Mouse (Mus musculus): Measurements from ENCODE around the gene Ppm1a. TPM values are rescaled to one million over a fixed set of nuclear protein-coding genes. Genes with fewer than 3 reads are reported as not detected.

The Ppm1a gene
- polyA plus RNA-seq, 1 experiment from 2014 or later, result 109 TPM

GRCm38 (mm10) chr12:72845946-72846345, 88.7 kb downstream of the Ppm1a start:
- no peaks in the 10 kb centered on the region for H3K4me1 ChIP-seq (replicated peaks; ENCODE audit: control insufficient read depth, insufficient read depth, low read length)
- 22% methylated on average over 10 of the region's 10 CpGs for WGBS
- H3K9me3 ChIP-seq (ENCODE audit: control insufficient read depth, low read length), result no peaks in the 10 kb centered on the region
- no peaks in the 10 kb centered on the region for H3K36me3 ChIP-seq (replicated peaks; ENCODE audit: control insufficient read depth, insufficient read depth)
- no peak overlapping the region for H3K9ac ChIP-seq
- DNase-seq (ENCODE audit: low spot score) (no peak), ATAC-seq (ENCODE audit: low FRiP score) (no peak)
- H3K27me3 ChIP-seq (ENCODE audit: control insufficient read depth, insufficient read depth, low read length), result peaks cover 62% of the 10 kb centered on the region
- no peak overlapping the region for H3K4me3 ChIP-seq (replicated peaks; ENCODE audit: low read length)
- no peak overlapping the region for H3K4me2 ChIP-seq (replicated peaks)
- no peak overlapping the region for H3K27ac ChIP-seq

GRCm38 (mm10) chr12:72847725-72848124, 90.5 kb downstream of the Ppm1a start:
- H3K9ac ChIP-seq, result no peak overlapping the region
- WGBS, result 24% methylated on average over 7 of the region's 7 CpGs
- DNase-seq (ENCODE audit: low spot score), result peak; percentile 85
- no peaks in the 10 kb centered on the region for H3K4me1 ChIP-seq (replicated peaks; ENCODE audit: control insufficient read depth, insufficient read depth, low read length)
- H3K4me3 ChIP-seq (replicated peaks; ENCODE audit: low read length), result no peak overlapping the region
- peaks cover 78% of the 10 kb centered on the region for H3K27me3 ChIP-seq (ENCODE audit: control insufficient read depth, insufficient read depth, low read length)
- H3K36me3 ChIP-seq (replicated peaks; ENCODE audit: control insufficient read depth, insufficient read depth), result no peaks in the 10 kb centered on the region
- no peaks in the 10 kb centered on the region for H3K9me3 ChIP-seq (ENCODE audit: control insufficient read depth, low read length)
- H3K27ac ChIP-seq, result no peak overlapping the region
- no peak for ATAC-seq (ENCODE audit: low FRiP score)
- H3K4me2 ChIP-seq (replicated peaks), result no peak overlapping the region

Other genes with a start within 250 kb of the Ppm1a start
- 28.3 and 29.4 TPM in 2 replicates for gene Pcnx4, start 221.1 kb upstream of the Ppm1a start, polyA plus RNA-seq (2014; fragmentation: Nextera tagmentation; extraction: Ambion mirVana)
- gene Gm4756, start 107.8 kb upstream of the Ppm1a start, polyA plus RNA-seq (2014; fragmentation: Nextera tagmentation; extraction: Ambion mirVana), result not detected in 2 replicates
- gene Dhrs7, start 92.5 kb upstream of the Ppm1a start, polyA plus RNA-seq (2014; fragmentation: Nextera tagmentation; extraction: Ambion mirVana), result 15.8 and 16.9 TPM in 2 replicates
- gene Six6, start 182.4 kb downstream of the Ppm1a start, polyA plus RNA-seq (2014; fragmentation: Nextera tagmentation; extraction: Ambion mirVana), result not detected in 2 replicates
- 5.3 and 6.1 TPM in 2 replicates for gene 4930447C04Rik, start 183.3 kb downstream of the Ppm1a start, polyA plus RNA-seq (2014; fragmentation: Nextera tagmentation; extraction: Ambion mirVana)